ENCODE assay signal across 17 mouse cellular contexts in genomic region chr6:89285561-89286285, GRCm38 (mm10).
DNase-seq lines count a peak whose midpoint lies in the region; ATAC-seq lines count a peak whose summit lies in the region.
"Had no signal": no experiment of that assay in that cellular context is flagged by ENCODE, and none has a peak within 500 bp of the region (broad histone marks: within the 10 kb centered on the region; RNA-seq: fewer than 3 reads in every experiment).

No protein-coding gene starts in this region.

- WGBS in midbrain, embryonic 10.5 days = 58% methylated on average over 9 of the region's 9 CpGs

- H3K27me3 ChIP-seq in midbrain, embryonic 10.5 days (ENCODE audit: low read depth, poor library complexity, severe bottlenecking) = peaks cover 13% of the 10 kb centered on the region
- H3K27me3 ChIP-seq: intestine, embryonic 15.5 days; limb, embryonic 15.5 days; stomach, embryonic 15.5 days had no signal

- H3K9me3 ChIP-seq in midbrain, embryonic 10.5 days (replicated peaks) = peaks cover 7% of the 10 kb centered on the region
- H3K9me3 ChIP-seq: intestine, embryonic 15.5 days; kidney, embryonic 15.5 days; limb, embryonic 15.5 days; stomach, embryonic 15.5 days had no signal

- ATAC-seq in inflammation-experienced regulatory T-cells, adult 6 months = no peak

- DNase-seq in retina, postnatal 1 day = peak; percentile 42
- no peak for DNase-seq in retina, embryonic 14.5 days (ENCODE audit: low spot score)
- DNase-seq in ES-CJ7 (ENCODE audit: low read depth, low spot score) = peak; percentile 78
- DNase-seq in midbrain, embryonic 10.5 days (ENCODE audit: low spot score) = no peak
- peak; percentile 38 for DNase-seq in thymus, postnatal 4 days
- DNase-seq in frontal cortex, adult 2 months (ENCODE audit: extremely low spot score in 1 of 2, low spot score in 1 of 2) = no peak
- DNase-seq: adrenal gland, postnatal 10 days; cerebellum, adult 9-11 months; gastrocnemius, postnatal 14 days; heart, postnatal 14 days; lung, adult 2 months; right cerebral cortex, adult 18-20 months had no signal

- H3K4me1 ChIP-seq in midbrain, embryonic 10.5 days = peaks cover 44% of the 10 kb centered on the region
- H3K4me1 ChIP-seq: stomach, embryonic 15.5 days had no signal

- H3K27ac ChIP-seq in midbrain, embryonic 10.5 days (replicated peaks) = peak overlapping the region; percentile 77
- H3K27ac ChIP-seq: intestine, embryonic 15.5 days; kidney, embryonic 15.5 days; limb, embryonic 15.5 days; stomach, embryonic 15.5 days had no signal

- H3K4me3 ChIP-seq in midbrain, embryonic 10.5 days = no peak overlapping the region
- H3K4me3 ChIP-seq: intestine, embryonic 15.5 days; kidney, embryonic 15.5 days; limb, embryonic 15.5 days; stomach, embryonic 15.5 days had no signal

- H3K36me3 ChIP-seq in midbrain, embryonic 10.5 days = no peaks in the 10 kb centered on the region
- H3K36me3 ChIP-seq: intestine, embryonic 15.5 days; kidney, embryonic 15.5 days; limb, embryonic 15.5 days; stomach, embryonic 15.5 days had no signal

Comparison
In these comparisons a context has a peak if more than half of its experiments do, and no peak if none do; other contexts are left out.
1. DNase-seq: peak in retina, postnatal 1 day (single experiment), ES-CJ7 (single experiment) and thymus, postnatal 4 days (single experiment); none in retina, embryonic 14.5 days (single experiment), midbrain, embryonic 10.5 days (single experiment) and frontal cortex, adult 2 months (0 of 2).